Mouse (Mus musculus) monocyte, adult 2 months (primary cell): Measurements from ENCODE around the gene 4930432M17Rik.

Experiments used
- DNase-seq, 2 experiments: peaks; one replicate each; pipeline ENCODE4 v3.0.0; 2022; ENCODE audit warnings: low spot score in 2 of 2, low read depth in 1 of 2

Gene 4930432M17Rik

DNA sequence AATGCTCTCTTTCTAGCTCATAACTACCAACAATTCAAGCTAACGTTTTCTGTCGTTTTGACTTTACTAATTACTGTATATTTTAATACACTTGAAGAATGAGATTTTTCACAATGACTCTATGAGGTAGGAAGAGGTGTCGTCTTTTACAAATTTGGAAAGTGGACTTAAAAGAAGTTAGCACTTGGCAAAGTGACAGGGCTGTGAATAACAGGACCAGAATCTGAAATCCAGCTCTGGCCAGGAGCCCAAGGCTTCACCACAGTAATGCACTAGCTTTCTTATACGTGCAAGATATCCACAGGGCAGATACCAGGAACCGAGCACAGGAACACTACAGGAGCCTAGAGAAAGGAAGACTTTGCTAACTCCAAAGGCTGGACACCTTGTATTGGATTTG lies 35.5 kb downstream of the 4930432M17Rik start:
- DNase-seq: no peak

- DNase-seq: no peak
Observed at GRCm38 (mm10) chr3:121707106-121707505, 36.5 kb downstream of the 4930432M17Rik start.

DNA sequence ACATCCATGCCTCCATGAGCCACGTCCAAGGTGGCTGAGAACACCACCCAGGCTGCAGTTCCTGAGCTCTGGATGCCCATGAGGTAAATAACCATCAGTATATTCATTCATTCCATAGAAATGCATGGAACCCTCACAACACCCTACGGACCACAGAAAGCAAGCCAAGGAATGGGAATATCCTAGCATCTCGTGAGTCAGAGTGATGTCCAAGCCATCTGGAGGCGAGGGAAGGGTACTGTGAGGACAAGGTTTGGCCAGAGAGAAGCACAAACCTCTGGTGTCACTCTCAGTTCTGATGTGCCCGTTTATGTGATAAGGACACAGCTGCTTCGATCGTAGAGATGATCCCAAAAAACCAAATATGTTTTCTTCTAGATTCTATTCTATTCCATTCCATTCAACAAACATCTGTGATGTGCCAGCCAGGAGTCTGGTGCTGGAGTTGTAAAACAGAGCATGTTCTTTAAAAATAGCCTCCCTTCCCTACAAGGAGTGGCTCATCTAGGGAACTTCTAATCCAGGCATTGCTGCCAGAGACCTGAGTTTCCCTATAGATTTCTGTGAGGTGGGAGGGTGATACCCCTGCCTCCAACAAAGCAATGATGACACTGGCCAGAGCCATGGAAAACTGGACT lies 40.5 kb downstream of the 4930432M17Rik start:
- DNase-seq: no peak

DNA sequence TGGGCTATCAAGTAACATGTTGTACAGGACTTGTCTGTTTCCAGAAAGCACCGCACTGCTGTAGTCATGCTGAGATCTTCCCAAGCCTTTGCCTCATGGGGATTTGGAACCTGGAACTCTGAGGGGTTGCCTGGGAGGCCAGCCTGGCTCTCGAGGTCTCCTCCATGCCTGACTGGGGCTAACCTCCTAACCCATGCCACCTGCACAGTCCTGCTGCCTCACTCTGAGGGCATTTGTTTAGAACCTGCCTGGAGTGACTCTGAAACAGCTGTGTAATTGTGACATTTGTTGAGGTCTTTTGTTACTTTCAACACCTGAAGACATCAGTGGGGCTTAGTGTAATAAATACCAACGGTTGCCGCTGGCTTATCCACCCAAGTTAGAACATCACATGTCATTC lies 41.7 kb downstream of the 4930432M17Rik start:
- DNase-seq: no peak

GRCm38 (mm10) chr3:121713151-121713701 lies 42.7 kb downstream of the 4930432M17Rik start:
- DNase-seq: no peak

DNA sequence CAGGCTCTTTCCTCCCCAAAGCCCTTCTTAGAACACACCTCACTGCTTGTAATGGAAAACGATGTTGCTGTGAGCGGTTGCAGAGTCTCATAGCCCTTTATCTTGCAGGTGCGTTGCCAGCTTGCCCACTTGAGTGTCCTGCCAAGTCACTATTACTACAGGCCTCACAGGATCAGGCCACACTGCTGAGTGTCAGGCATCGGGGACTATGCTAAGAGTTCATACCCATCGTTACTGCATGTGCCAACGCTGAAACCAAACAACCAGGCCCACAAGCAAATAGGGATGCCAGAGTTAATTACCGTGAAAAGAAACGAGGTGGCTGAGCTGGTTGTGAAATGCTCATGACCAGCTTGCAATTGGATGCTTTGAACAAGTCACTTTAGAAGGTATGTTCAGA lies 43.3 kb downstream of the 4930432M17Rik start:
- DNase-seq: no peak

GRCm38 (mm10) chr3:121714461-121714860 lies 43.9 kb downstream of the 4930432M17Rik start:
- no peak for DNase-seq

GRCm38 (mm10) chr3:121715336-121715735 lies 44.8 kb downstream of the 4930432M17Rik start:
- DNase-seq: no peak

GRCm38 (mm10) chr3:121715741-121716459 lies 45.3 kb downstream of the 4930432M17Rik start:
- DNase-seq: no peak

DNA sequence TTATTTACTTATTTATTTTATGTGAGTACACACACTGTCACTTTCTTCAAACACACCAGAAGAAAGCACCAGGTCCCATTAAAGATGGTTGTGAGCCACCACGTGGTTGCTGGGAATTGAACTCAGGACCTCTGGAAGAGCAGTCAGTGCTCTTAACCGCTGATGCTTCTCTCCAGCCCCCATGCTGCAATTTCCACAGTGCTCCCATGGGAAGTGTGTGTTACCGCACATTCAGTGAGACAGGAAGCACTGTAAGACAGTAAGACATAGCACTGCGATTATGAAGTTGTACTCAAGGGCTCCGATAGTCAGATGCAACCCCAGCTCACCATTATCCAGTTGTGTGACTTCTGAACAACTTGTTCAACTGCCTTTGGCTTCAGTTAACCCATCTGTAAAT lies 45.9 kb downstream of the 4930432M17Rik start:
- no peak for DNase-seq

DNA sequence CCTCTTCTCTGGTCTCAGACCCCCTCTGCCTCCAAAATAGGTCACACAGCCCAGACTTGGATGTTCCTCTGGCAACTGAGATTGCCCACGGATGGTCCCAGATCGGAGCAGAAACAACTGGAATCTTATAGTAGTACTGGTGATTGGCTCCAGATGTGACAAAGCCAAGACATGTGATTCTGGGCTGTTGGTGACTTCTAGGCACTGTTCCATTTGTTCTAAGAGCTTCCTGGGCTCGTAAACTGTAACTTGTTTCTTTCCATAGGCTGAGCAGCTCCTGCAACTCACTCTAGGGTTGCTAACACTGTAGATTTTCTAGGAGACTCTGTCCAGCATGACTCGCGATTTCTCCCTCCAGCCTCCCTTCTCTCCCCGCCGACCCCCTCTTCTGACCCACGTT lies 48.1 kb downstream of the 4930432M17Rik start:
- DNase-seq: no peak

DNA sequence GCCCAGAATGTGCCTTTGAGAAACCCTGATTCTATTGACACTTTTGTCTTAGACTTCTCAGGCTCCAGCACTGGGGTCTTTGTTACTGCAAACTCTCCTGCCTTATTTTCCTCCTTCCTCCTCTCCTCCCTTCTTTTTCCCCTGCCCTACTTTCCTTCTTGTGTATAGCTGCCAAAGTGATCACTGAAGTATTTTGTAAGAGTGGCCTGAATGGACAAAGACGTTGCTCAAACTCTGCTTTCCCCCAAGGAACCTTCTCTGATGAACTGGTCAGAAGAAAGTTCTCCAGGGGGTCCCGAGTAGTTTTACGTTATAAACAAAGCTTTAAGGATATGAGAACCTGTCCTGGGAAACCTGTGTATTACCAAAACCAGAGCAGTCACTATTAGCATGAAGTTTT lies 49.1 kb downstream of the 4930432M17Rik start:
- no peak for DNase-seq

DNA sequence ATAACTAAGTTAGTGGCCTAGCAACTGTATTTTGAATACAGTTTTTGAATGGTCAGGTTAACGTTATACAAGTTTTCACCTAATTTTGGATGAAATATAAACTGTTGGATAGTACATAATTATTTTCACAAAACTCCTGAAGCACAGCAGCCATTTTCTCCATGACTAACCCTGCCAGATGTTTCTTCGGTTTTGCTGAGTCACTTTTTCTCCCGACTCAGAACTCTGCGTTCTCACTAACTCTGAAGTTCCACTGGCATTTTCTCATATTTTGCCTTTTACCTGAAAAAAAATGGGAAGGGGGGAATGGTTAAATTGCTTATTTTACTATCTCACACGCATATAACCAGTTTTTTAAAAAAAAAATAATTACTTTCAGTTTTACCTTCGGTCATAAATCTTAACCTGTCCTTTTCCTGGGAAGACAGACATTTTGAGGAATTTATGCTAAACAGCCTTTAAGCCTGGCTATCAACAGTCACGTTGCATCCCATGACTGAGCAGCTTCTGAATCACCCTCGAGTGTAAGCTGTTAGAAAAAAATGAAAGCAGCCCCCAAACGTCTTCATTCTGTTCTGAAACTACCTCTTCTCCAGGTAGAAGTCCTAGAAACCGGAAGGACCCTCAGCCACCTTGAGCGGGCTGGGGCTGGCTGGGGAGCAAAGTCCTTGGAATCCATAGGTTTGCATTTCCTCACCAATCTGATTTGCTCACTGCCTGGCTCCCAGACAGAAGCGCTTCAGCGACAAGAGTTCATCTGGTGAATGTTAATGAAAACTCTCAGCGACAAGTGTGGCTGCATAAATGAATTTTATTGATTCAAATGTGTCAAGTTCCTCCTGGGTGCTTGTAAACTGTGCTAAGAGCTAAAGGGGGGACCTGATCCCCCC lies 50.5 kb downstream of the 4930432M17Rik start:
- DNase-seq: no peak

- DNase-seq: no peak
Observed at GRCm38 (mm10) chr3:121721691-121722070, 51.1 kb downstream of the 4930432M17Rik start.

GRCm38 (mm10) chr3:121722971-121723844 lies 52.6 kb downstream of the 4930432M17Rik start, which contains the start of gene F3:
TSS of gene F3 (plus strand) at chr3:121723537.
- DNase-seq: no peak

DNA sequence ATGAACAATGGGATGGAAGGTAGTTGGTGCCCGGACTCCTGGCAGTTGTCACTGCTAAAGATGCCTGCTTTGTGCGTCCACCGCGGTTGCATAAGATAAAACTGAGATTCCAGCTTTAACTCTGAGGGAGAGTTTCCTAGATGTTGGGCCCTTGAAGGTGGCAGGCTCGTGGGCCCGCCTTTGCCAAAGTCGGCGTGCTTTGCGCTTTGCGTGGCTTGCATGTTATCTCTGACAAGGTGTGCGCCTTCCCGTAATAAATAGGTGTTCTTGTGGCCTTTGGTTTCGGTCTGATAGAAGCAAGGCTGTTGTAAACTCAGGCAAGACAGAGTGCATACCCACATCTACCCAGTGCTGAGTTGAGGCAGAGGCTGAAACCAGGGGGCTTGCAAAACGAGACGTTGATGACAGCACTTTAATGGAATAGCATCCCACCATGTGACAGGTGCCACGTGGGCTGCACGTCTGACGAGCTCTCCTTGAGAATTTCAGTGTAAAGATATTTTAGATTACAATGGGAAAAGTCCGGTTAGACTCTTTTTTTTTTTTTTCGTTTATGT lies 53.5 kb downstream of the 4930432M17Rik start:
- no peak for DNase-seq

DNA sequence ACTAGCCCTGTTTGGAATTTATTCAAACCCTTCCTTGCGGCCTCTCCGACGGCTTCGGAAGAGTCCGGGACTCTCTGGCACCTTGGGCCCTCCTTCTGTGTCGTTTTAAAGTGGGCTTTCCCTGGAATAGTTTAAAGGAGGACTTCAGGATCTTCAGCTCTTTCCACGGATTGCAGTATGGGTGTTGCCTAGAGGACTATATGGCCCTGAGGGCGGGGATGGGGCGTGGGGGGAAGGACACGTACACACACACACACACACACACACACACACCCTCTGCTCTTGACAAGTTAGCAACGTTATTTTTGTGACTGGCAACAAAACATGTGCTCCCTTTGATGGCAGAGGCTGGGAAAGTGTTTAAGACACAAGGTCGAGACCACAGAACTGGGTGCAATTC lies 54.0 kb downstream of the 4930432M17Rik start:
- DNase-seq: no peak

GRCm38 (mm10) chr3:121725651-121726050 lies 55.1 kb downstream of the 4930432M17Rik start:
- no peak for DNase-seq

GRCm38 (mm10) chr3:121729678-121730077 lies 59.1 kb downstream of the 4930432M17Rik start:
- no peak for DNase-seq
